Mouse (Mus musculus): ENCODE data around the gene Phc3. TPM values are rescaled to one million over a fixed set of nuclear protein-coding genes. Genes with fewer than 3 reads are reported as not detected.

Gene Phc3
- total RNA-seq (2014; rRNA removed) (13.3 and 14.3 TPM in 2 replicates), polyA plus RNA-seq (2012; rRNA removed) (6.7 and 9.8 TPM in 2 replicates)

DNA sequence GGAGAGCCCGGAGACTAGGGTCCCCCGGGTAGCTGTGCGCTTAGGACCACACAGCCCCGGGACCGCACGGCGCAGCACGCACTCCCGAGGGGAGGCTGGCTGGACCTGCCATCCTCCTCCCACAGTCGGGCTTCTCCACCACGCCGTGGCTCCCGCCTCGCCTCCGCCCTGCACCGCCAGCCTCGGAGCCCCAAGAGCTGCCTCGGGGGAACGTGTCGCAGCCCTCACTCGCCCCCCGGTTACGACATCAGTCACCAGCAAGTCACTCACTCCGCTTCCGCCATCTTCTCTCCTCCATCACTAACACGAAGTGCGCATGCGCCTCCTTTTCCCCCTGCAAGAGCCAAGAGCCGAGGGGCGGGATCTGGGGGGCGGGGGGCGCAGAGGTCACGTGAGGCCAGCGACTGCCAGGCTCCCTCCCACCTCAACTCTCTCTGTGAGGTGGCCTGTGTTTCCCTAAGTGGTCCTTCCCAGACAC is at the start of gene Phc3:
TSS of gene Phc3 (minus strand) at position 312 of the 478 bp plus-strand sequence.
- peaks cover 6% of the 10 kb centered on the region for H3K4me1 ChIP-seq (ENCODE audit: control insufficient read depth, insufficient read depth, low read length)
- no peaks in the 10 kb centered on the region for H3K27me3 ChIP-seq (ENCODE audit: control insufficient read depth, insufficient read depth, low read length)
- under 1% methylated on average over 34 of the region's 34 CpGs for WGBS
- peaks cover 10% of the 10 kb centered on the region for H3K36me3 ChIP-seq (ENCODE audit: control insufficient read depth, insufficient read depth, low read length)
- peak within 1 kb of the TSS; percentile 82 for H3K27ac ChIP-seq (replicated peaks; ENCODE audit: insufficient read depth, low read depth, low read length)
- H3K9ac ChIP-seq (ENCODE audit: low read depth, low read length): peak within 1 kb of the TSS; percentile 99
- TF ChIP-seq CTCF (IDR thresholded peaks at IDR 0.05; ENCODE audit: low read depth, low read length) (no peak), POLR2A (IDR thresholded peaks at IDR 0.05; ENCODE audit: extremely low read depth, insufficient read depth, low read length) (peak; percentile 60; the same call in 1 of the 2 replicates)
- peaks cover 21% of the 10 kb centered on the region; the same call in 1 of the 2 replicates for H3K79me2 ChIP-seq (ENCODE audit: control insufficient read depth, insufficient read depth, low read length)
- DNase-seq (ENCODE audit: extremely low read depth, low read depth, low spot score): peak; percentile 83
- H3K4me3 ChIP-seq (ENCODE audit: insufficient read depth, low read depth, low read length): peak within 1 kb of the TSS; percentile 99

DNA sequence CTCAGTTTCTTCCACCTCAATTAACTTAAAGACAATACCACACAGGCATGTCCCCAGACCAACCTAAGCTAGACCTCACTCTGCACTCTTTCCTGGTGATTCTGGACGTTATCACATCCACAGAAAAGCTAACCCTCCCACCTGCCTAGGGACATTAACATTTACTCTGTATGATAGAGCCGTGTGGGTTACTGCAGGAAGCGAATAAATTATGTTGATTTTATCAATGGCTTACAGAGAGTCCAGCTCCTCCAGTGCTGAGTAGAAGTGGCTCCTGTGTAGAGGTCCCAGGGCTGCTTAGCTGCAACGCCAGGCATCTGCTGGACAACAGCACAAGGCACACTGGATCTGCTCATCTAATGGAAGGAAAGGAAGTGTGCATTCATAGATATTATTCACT is 48.4 kb upstream of the Phc3 start:
- Histone ChIP-seq H3K4me1 (ENCODE audit: control insufficient read depth, insufficient read depth, low read length) (no peaks in the 10 kb centered on the region), H3K27me3 (ENCODE audit: control insufficient read depth, insufficient read depth, low read length) (no peaks in the 10 kb centered on the region), H3K27ac (replicated peaks; ENCODE audit: insufficient read depth, low read depth, low read length) (no peak overlapping the region), H3K9ac (ENCODE audit: low read depth, low read length) (no peak overlapping the region), H3K36me3 (ENCODE audit: control insufficient read depth, insufficient read depth, low read length) (peaks cover 8% of the 10 kb centered on the region), H3K4me3 (ENCODE audit: insufficient read depth, low read depth, low read length) (no peak overlapping the region), H3K79me2 (ENCODE audit: control insufficient read depth, insufficient read depth, low read length) (peaks cover 10% of the 10 kb centered on the region; the same call in 1 of the 2 replicates)
- TF ChIP-seq CTCF (IDR thresholded peaks at IDR 0.05; ENCODE audit: low read depth, low read length) (no peak), POLR2A (IDR thresholded peaks at IDR 0.05; ENCODE audit: extremely low read depth, insufficient read depth, low read length) (no peak)
- no peak for DNase-seq (ENCODE audit: extremely low read depth, low read depth, low spot score)
- WGBS: 89% methylated on average over 4 of the region's 4 CpGs

DNA sequence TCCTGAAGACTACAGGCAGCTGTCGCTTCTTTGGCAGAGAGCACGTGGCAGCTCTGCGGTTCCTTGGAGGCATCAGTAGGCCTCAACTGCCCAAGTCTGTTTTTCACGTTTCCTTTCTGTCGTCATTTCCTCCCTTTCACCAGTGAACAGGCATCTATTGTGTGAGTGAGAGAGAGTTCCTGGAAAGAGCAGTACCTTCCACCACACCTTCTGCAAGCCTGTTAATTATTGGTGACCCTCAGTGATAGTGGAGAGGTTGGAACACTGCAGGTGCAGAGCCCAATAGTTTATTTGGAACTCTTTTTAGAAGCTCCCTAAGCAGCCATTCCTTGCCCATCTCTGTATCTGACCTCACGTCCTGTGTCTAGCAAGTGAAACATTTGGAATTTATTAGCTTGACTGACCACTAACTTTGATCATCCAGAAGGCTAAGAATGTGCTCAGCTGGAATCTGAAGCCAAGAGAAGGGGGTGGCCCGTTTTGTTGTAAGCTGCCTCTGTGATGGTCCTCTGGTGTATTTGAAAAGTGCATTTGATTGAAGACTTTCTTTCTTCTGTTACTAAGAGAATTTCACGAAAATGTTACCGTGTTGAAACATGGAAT is 47.5 kb upstream of the Phc3 start:
- H3K4me3 ChIP-seq (ENCODE audit: insufficient read depth, low read depth, low read length): no peak overlapping the region
- H3K36me3 ChIP-seq (ENCODE audit: control insufficient read depth, insufficient read depth, low read length): peaks cover 4% of the 10 kb centered on the region
- H3K4me1 ChIP-seq (ENCODE audit: control insufficient read depth, insufficient read depth, low read length): no peaks in the 10 kb centered on the region
- H3K9ac ChIP-seq (ENCODE audit: low read depth, low read length): no peak overlapping the region
- TF ChIP-seq CTCF (IDR thresholded peaks at IDR 0.05; ENCODE audit: low read depth, low read length): no peak
- TF ChIP-seq POLR2A (IDR thresholded peaks at IDR 0.05; ENCODE audit: extremely low read depth, insufficient read depth, low read length): no peak
- no peaks in the 10 kb centered on the region for H3K27me3 ChIP-seq (ENCODE audit: control insufficient read depth, insufficient read depth, low read length)
- H3K79me2 ChIP-seq (ENCODE audit: control insufficient read depth, insufficient read depth, low read length): peaks cover 10% of the 10 kb centered on the region; the same call in 1 of the 2 replicates
- DNase-seq (ENCODE audit: extremely low read depth, low read depth, low spot score): no peak
- no peak overlapping the region for H3K27ac ChIP-seq (replicated peaks; ENCODE audit: insufficient read depth, low read depth, low read length)
- 69% methylated on average over 9 of the region's 9 CpGs for WGBS

DNA sequence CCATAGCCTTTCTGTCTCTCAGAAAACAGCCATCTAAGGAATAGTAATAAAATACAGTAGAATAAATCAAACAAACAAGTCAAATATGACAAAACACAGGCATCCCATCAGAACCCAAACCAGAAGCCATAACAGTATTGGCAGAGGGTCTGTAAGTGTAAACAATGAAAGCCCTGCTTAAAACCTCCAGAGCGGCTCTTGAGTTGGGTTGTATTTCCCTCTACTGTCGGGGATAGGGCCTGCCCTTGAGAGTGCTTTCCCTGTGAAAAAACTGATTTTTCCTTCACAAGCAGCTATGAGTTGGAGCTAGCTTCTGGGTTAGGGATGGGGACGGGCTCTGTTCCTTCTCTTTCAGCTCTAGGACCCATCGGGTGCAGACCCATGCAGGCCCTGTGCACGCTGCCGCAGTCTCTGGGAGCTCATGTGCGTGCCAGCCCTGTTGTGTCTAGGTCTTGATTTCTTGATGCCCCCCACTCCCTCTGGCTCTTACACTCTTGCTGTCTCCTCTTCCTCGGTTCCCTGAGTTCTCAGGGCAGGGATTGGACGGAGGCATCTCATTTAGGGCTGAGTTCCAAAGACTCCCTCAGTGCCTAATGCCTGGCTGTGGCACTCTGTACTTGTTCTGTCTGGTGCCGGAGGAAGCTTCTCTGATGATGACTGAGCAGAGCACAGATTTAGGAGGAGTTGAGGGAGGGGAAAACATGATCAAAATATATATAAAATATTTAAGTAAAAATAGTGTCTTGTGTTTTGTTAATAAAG is 46.6 kb upstream of the Phc3 start:
- Histone ChIP-seq H3K27ac (replicated peaks; ENCODE audit: insufficient read depth, low read depth, low read length) (no peak overlapping the region), H3K9ac (ENCODE audit: low read depth, low read length) (no peak overlapping the region), H3K36me3 (ENCODE audit: control insufficient read depth, insufficient read depth, low read length) (peaks cover 4% of the 10 kb centered on the region), H3K4me3 (ENCODE audit: insufficient read depth, low read depth, low read length) (no peak overlapping the region), H3K4me1 (ENCODE audit: control insufficient read depth, insufficient read depth, low read length) (no peaks in the 10 kb centered on the region), H3K79me2 (ENCODE audit: control insufficient read depth, insufficient read depth, low read length) (peaks cover 10% of the 10 kb centered on the region; the same call in 1 of the 2 replicates), H3K27me3 (ENCODE audit: control insufficient read depth, insufficient read depth, low read length) (no peaks in the 10 kb centered on the region)
- TF ChIP-seq CTCF (IDR thresholded peaks at IDR 0.05; ENCODE audit: low read depth, low read length) (no peak), POLR2A (IDR thresholded peaks at IDR 0.05; ENCODE audit: extremely low read depth, insufficient read depth, low read length) (no peak)
- no peak for DNase-seq (ENCODE audit: extremely low read depth, low read depth, low spot score)
- 91% methylated on average over 10 of the region's 10 CpGs for WGBS

DNA sequence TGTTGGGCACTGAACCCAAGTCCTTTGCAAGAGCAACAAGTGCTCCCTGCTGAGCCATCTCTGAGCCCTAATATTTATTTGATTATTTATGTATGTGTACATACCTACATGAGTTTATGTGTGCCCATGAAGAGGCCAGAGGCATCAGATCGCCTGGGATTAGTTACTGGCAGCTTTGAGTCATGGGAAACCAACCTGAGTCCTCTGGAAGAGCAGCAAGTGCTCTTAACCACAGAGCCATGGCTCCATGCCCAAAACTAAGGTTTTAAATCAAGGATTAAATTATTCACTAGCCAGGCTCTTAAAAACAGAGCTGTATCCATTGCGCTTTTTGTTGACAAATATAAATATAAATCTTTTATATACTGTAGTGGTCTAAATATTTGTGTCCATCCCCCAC is 45.2 kb upstream of the Phc3 start:
- Histone ChIP-seq H3K36me3 (ENCODE audit: control insufficient read depth, insufficient read depth, low read length) (no peaks in the 10 kb centered on the region; the same call in 1 of the 2 replicates), H3K9ac (ENCODE audit: low read depth, low read length) (no peak overlapping the region), H3K4me1 (ENCODE audit: control insufficient read depth, insufficient read depth, low read length) (no peaks in the 10 kb centered on the region), H3K27me3 (ENCODE audit: control insufficient read depth, insufficient read depth, low read length) (no peaks in the 10 kb centered on the region), H3K4me3 (ENCODE audit: insufficient read depth, low read depth, low read length) (no peak overlapping the region), H3K79me2 (ENCODE audit: control insufficient read depth, insufficient read depth, low read length) (peaks cover 16% of the 10 kb centered on the region; the same call in 1 of the 2 replicates), H3K27ac (replicated peaks; ENCODE audit: insufficient read depth, low read depth, low read length) (no peak overlapping the region)
- WGBS: 97% methylated on average over 2 of the region's 2 CpGs
- TF ChIP-seq POLR2A (IDR thresholded peaks at IDR 0.05; ENCODE audit: extremely low read depth, insufficient read depth, low read length): no peak
- TF ChIP-seq CTCF (IDR thresholded peaks at IDR 0.05; ENCODE audit: low read depth, low read length): no peak
- no peak for DNase-seq (ENCODE audit: extremely low read depth, low read depth, low spot score)

Measured in liver, adult 2 months (tissue).